Mouse (Mus musculus) embryonic facial prominence, embryonic 10.5 days (tissue): ENCODE measurements around the gene Gm960. TPM values are rescaled to one million over a fixed set of nuclear protein-coding genes. Genes with fewer than 3 reads are reported as not detected.

Experiments
- microRNA-seq: library from miRNA; unstranded; fragments of <30 nt; microRNA quantifications from one replicate; pipeline ENCODE4, GENCODE M21; 2017
- polyA plus RNA-seq: library from polyadenylated mRNA; unstranded; fragments of >200 nt; fragmentation: Nextera tagmentation; extraction: Ambion mirVana; gene quantifications from 2 replicates; pipeline ENCODE4 v1.2.1, GENCODE M21; 2016

Gene Gm960
- polyA plus RNA-seq, 1 experiment from 2014 or later: 2.0 TPM

Small RNA genes within 50 kb of the gene (microRNA-seq; reads per million reads assigned to microRNA genes)
- 0.91 reads per million for gene Mir6986

Other genes with a start within 250 kb of the Gm960 start
- gene Syt12, start 221.2 kb downstream of the Gm960 start, polyA plus RNA-seq: 2.6 and 2.8 TPM in 2 replicates
- gene 2010003K11Rik, start 200.1 kb downstream of the Gm960 start, polyA plus RNA-seq: not detected in 2 replicates
- gene Pcx, start 188.2 kb downstream of the Gm960 start, polyA plus RNA-seq: 24.1 and 26.8 TPM in 2 replicates
- 6.8 TPM in 2 replicates for gene Lrfn4, start 83.0 kb downstream of the Gm960 start, polyA plus RNA-seq
- gene Rce1, start 73.0 kb downstream of the Gm960 start, polyA plus RNA-seq: 75.5 and 82.9 TPM in 2 replicates
- gene Sptbn2, start 12.5 kb upstream of the Gm960 start, polyA plus RNA-seq: 7.7 and 8.9 TPM in 2 replicates
- gene Rbm4b, start 57.8 kb upstream of the Gm960 start, polyA plus RNA-seq: 102 and 114 TPM in 2 replicates
- gene Rbm4, start 95.2 kb upstream of the Gm960 start, polyA plus RNA-seq: 92.1 and 99.5 TPM in 2 replicates
- 38.8 and 41.8 TPM in 2 replicates for gene Gm21992, start 112.9 kb upstream of the Gm960 start, polyA plus RNA-seq
- gene Rbm14, start 113.0 kb upstream of the Gm960 start, polyA plus RNA-seq: 134 and 140 TPM in 2 replicates
- gene Ccs, start 140.7 kb upstream of the Gm960 start, polyA plus RNA-seq: 52.1 and 52.8 TPM in 2 replicates
- gene Ccdc87, start 140.7 kb upstream of the Gm960 start, polyA plus RNA-seq: 0.06 and 0.11 TPM in 2 replicates
- 26.9 and 28.0 TPM in 2 replicates for gene Ctsf, start 156.5 kb upstream of the Gm960 start, polyA plus RNA-seq
- gene Actn3, start 179.2 kb upstream of the Gm960 start, polyA plus RNA-seq: 5.0 and 6.7 TPM in 2 replicates
- 10.3 and 13.3 TPM in 2 replicates for gene Zdhhc24, start 180.0 kb upstream of the Gm960 start, polyA plus RNA-seq
- gene Bbs1, start 208.0 kb upstream of the Gm960 start, polyA plus RNA-seq: 5.8 and 6.1 TPM in 2 replicates
- gene Dpp3, start 229.6 kb upstream of the Gm960 start, polyA plus RNA-seq: 194 and 203 TPM in 2 replicates
- gene Peli3, start 244.5 kb upstream of the Gm960 start, polyA plus RNA-seq: 2.6 and 3.1 TPM in 2 replicates